Mouse (Mus musculus): ENCODE data around the gene Zdhhc1. TPM values are rescaled to one million over a fixed set of nuclear protein-coding genes. Genes with fewer than 3 reads are reported as not detected.
A peak's percentile ranks its signal among the peaks of the same experiment; 100 is the strongest.

Zdhhc1 gene
- polyA plus RNA-seq, 1 experiment from 2014 or later, result 30.7 TPM

- Histone ChIP-seq H3K4me2 (replicated peaks) (no peak overlapping the region), H3K4me1 (peaks cover 15% of the 10 kb centered on the region), H3K27me3 (replicated peaks) (no peaks in the 10 kb centered on the region), H3K36me3 (no peaks in the 10 kb centered on the region), H3K9me3 (no peaks in the 10 kb centered on the region), H3K9ac (no peak overlapping the region), H3K4me3 (no peak overlapping the region), H3K27ac (no peak overlapping the region)
- no peak for ATAC-seq (ENCODE audit: low FRiP score, low read depth)
- 94% methylated on average over 3 of the region's 3 CpGs for WGBS
These were observed 48.5 kb downstream of the Zdhhc1 start for GRCm38 (mm10) chr8:105448188-105448587.

GRCm38 (mm10) chr8:105446127-105446552, 50.6 kb downstream of the Zdhhc1 start:
- ATAC-seq (ENCODE audit: low FRiP score, low read depth), result peak; percentile 72
- peak overlapping the region; percentile 48; the same call in 1 of the 2 replicates for H3K27ac ChIP-seq
- no peaks in the 10 kb centered on the region for H3K27me3 ChIP-seq (replicated peaks)
- H3K4me1 ChIP-seq, result peaks cover 11% of the 10 kb centered on the region
- H3K9ac ChIP-seq, result no peak overlapping the region
- H3K4me3 ChIP-seq, result no peak overlapping the region
- WGBS, result 5% methylated on average over 4 of the region's 4 CpGs
- H3K9me3 ChIP-seq, result no peaks in the 10 kb centered on the region
- H3K36me3 ChIP-seq, result no peaks in the 10 kb centered on the region
- H3K4me2 ChIP-seq (replicated peaks), result peak overlapping the region; percentile 30

GRCm38 (mm10) chr8:105445296-105446126, 51.2 kb downstream of the Zdhhc1 start:
- 22% methylated on average over 11 of the region's 11 CpGs for whole genome bisulfite sequencing
- Histone ChIP-seq H3K27me3 (replicated peaks) (no peaks in the 10 kb centered on the region), H3K27ac (peak overlapping the region; percentile 48), H3K4me2 (replicated peaks) (peak overlapping the region; percentile 30), H3K9ac (no peak overlapping the region), H3K4me3 (no peak overlapping the region), H3K36me3 (no peaks in the 10 kb centered on the region), H3K9me3 (no peaks in the 10 kb centered on the region), H3K4me1 (peaks cover 8% of the 10 kb centered on the region)
- peak; percentile 88 for ATAC-seq (ENCODE audit: low FRiP score, low read depth)

- 95% methylated on average over 5 of the region's 5 CpGs for WGBS
- Histone ChIP-seq H3K4me3 (no peak overlapping the region), H3K9me3 (no peaks in the 10 kb centered on the region), H3K4me1 (peaks cover 8% of the 10 kb centered on the region), H3K9ac (no peak overlapping the region), H3K4me2 (replicated peaks) (no peak overlapping the region), H3K27ac (no peak overlapping the region), H3K27me3 (replicated peaks) (no peaks in the 10 kb centered on the region), H3K36me3 (no peaks in the 10 kb centered on the region)
- ATAC-seq (ENCODE audit: low FRiP score, low read depth), result no peak
These were observed 54.0 kb downstream of the Zdhhc1 start for GRCm38 (mm10) chr8:105442661-105443060.

- Histone ChIP-seq H3K4me3 (no peak overlapping the region), H3K9me3 (no peaks in the 10 kb centered on the region), H3K36me3 (no peaks in the 10 kb centered on the region), H3K4me2 (replicated peaks) (no peak overlapping the region), H3K4me1 (peaks cover 8% of the 10 kb centered on the region), H3K27ac (no peak overlapping the region), H3K27me3 (replicated peaks) (no peaks in the 10 kb centered on the region), H3K9ac (no peak overlapping the region)
- no peak for ATAC-seq (ENCODE audit: low FRiP score, low read depth)
- 8% methylated on average over 6 of the region's 6 CpGs for WGBS
These were observed 55.3 kb downstream of the Zdhhc1 start for GRCm38 (mm10) chr8:105441433-105441832.

- Histone ChIP-seq H3K4me3 (no peak overlapping the region), H3K4me2 (replicated peaks) (no peak overlapping the region), H3K9ac (no peak overlapping the region), H3K36me3 (no peaks in the 10 kb centered on the region), H3K27me3 (replicated peaks) (no peaks in the 10 kb centered on the region), H3K9me3 (no peaks in the 10 kb centered on the region), H3K4me1 (peaks cover under 1% of the 10 kb centered on the region; the same call in 1 of the 2 replicates), H3K27ac (no peak overlapping the region)
- WGBS, result 38% methylated on average over 5 of the region's 5 CpGs
- no peak for ATAC-seq (ENCODE audit: low FRiP score, low read depth)
These were observed 57.8 kb downstream of the Zdhhc1 start for GRCm38 (mm10) chr8:105438865-105439264.

- Histone ChIP-seq H3K4me2 (replicated peaks) (no peak overlapping the region), H3K9me3 (no peaks in the 10 kb centered on the region), H3K9ac (no peak overlapping the region), H3K36me3 (no peaks in the 10 kb centered on the region), H3K27me3 (replicated peaks) (no peaks in the 10 kb centered on the region), H3K4me1 (peaks cover 12% of the 10 kb centered on the region; the same call in 1 of the 2 replicates), H3K27ac (no peak overlapping the region), H3K4me3 (no peak overlapping the region)
- ATAC-seq (ENCODE audit: low FRiP score, low read depth), result no peak
- 90% methylated on average over 5 of the region's 5 CpGs for WGBS
These were observed 59.5 kb downstream of the Zdhhc1 start for GRCm38 (mm10) chr8:105437078-105437748.

- 72% methylated on average over 5 of the region's 5 CpGs for WGBS
- no peaks in the 10 kb centered on the region for H3K9me3 ChIP-seq
- no peak overlapping the region for H3K27ac ChIP-seq
- no peak overlapping the region for H3K4me2 ChIP-seq (replicated peaks)
- ATAC-seq (ENCODE audit: low FRiP score, low read depth), result no peak
- peaks cover 22% of the 10 kb centered on the region for H3K4me1 ChIP-seq
- no peak overlapping the region for H3K9ac ChIP-seq
- H3K27me3 ChIP-seq (replicated peaks), result no peaks in the 10 kb centered on the region
- no peaks in the 10 kb centered on the region for H3K36me3 ChIP-seq
- H3K4me3 ChIP-seq, result no peak overlapping the region
These were observed 60.5 kb downstream of the Zdhhc1 start for GRCm38 (mm10) chr8:105436218-105436617.

GRCm38 (mm10) chr8:105434136-105434535, 62.6 kb downstream of the Zdhhc1 start:
- H3K27me3 ChIP-seq (replicated peaks), result no peaks in the 10 kb centered on the region
- no peak overlapping the region for H3K9ac ChIP-seq
- H3K4me1 ChIP-seq, result peaks cover 22% of the 10 kb centered on the region
- 74% methylated on average over 5 of the region's 5 CpGs for WGBS
- no peak overlapping the region for H3K4me3 ChIP-seq
- no peaks in the 10 kb centered on the region for H3K9me3 ChIP-seq
- H3K4me2 ChIP-seq (replicated peaks), result no peak overlapping the region
- no peak overlapping the region for H3K27ac ChIP-seq
- H3K36me3 ChIP-seq, result no peaks in the 10 kb centered on the region
- no peak for ATAC-seq (ENCODE audit: low FRiP score, low read depth)

GRCm38 (mm10) chr8:105433511-105433910, 63.2 kb downstream of the Zdhhc1 start:
- ATAC-seq (ENCODE audit: low FRiP score, low read depth), result no peak
- WGBS, result 43% methylated on average over 5 of the region's 5 CpGs
- H3K4me3 ChIP-seq, result no peak overlapping the region

GRCm38 (mm10) chr8:105433021-105433420, 63.7 kb downstream of the Zdhhc1 start:
- 49% methylated on average over 6 of the region's 6 CpGs for WGBS
- no peak for ATAC-seq (ENCODE audit: low FRiP score, low read depth)
- Histone ChIP-seq H3K36me3 (no peaks in the 10 kb centered on the region), H3K4me3 (no peak overlapping the region), H3K27me3 (replicated peaks) (no peaks in the 10 kb centered on the region), H3K9me3 (no peaks in the 10 kb centered on the region), H3K27ac (no peak overlapping the region), H3K4me1 (peaks cover 22% of the 10 kb centered on the region), H3K4me2 (replicated peaks) (no peak overlapping the region), H3K9ac (no peak overlapping the region)

More at GRCm38 (mm10) chr8:105433511-105433910, 63.2 kb downstream of the Zdhhc1 start:
- Histone ChIP-seq H3K9ac (no peak overlapping the region), H3K9me3 (no peaks in the 10 kb centered on the region), H3K36me3 (no peaks in the 10 kb centered on the region), H3K27ac (no peak overlapping the region), H3K4me1 (peaks cover 22% of the 10 kb centered on the region), H3K4me2 (replicated peaks) (no peak overlapping the region), H3K27me3 (replicated peaks) (no peaks in the 10 kb centered on the region)

GRCm38 (mm10) chr8:105431743-105432515, 64.8 kb downstream of the Zdhhc1 start:
- Histone ChIP-seq H3K27ac (no peak overlapping the region), H3K27me3 (replicated peaks) (no peaks in the 10 kb centered on the region), H3K4me3 (no peak overlapping the region), H3K4me2 (replicated peaks) (no peak overlapping the region), H3K4me1 (peaks cover 22% of the 10 kb centered on the region), H3K9me3 (no peaks in the 10 kb centered on the region), H3K9ac (no peak overlapping the region), H3K36me3 (no peaks in the 10 kb centered on the region)
- WGBS, result 29% methylated on average over 7 of the region's 7 CpGs
- no peak; the same call in 1 of the 2 replicates for ATAC-seq (ENCODE audit: low FRiP score, low read depth)

Data from neural tube, embryonic 12.5 days (tissue).